Mouse (Mus musculus): ENCODE data around the gene Iqcg. TPM values are rescaled to one million over a fixed set of nuclear protein-coding genes. Genes with fewer than 3 reads are reported as not detected.

Iqcg gene
- polyA plus RNA-seq (2021; fragmentation: Nextera tagmentation): 2.0 and 3.2 TPM in 2 replicates
- long read RNA-seq, experiment 1, full-length matches to known transcripts: 8 of 11 reads
- long read RNA-seq, experiment 1, partial matches to known transcripts: 0 of 11 reads
- long read RNA-seq, experiment 1, other reads (novel, unspliced or antisense): 3 of 11 reads
- long read RNA-seq, experiment 2, full-length matches to known transcripts: 2 of 7 reads
- long read RNA-seq, experiment 2, partial matches to known transcripts: 2 of 7 reads
- long read RNA-seq, experiment 2, other reads (novel, unspliced or antisense): 3 of 7 reads

GRCm38 (mm10) chr16:33056095-33056785 is at the start of gene Iqcg, which contains the start of gene Rpl35a:
TSS of gene Iqcg (minus strand) at chr16:33056218.
TSS of gene Rpl35a (plus strand) at chr16:33056453.

GRCm38 (mm10) chr16:33062024-33062681 is 6.1 kb upstream of the Iqcg start, which contains the start of gene Lmln:
TSS of gene Lmln (plus strand) at chr16:33062521.

Other genes starting within 250 kb of the Iqcg start
- not detected in 2 replicates for gene Smbd1, start 245.7 kb downstream of the Iqcg start, polyA plus RNA-seq (2021; fragmentation: Nextera tagmentation)
- 90.5 and 123 TPM in 2 replicates for gene Fyttd1, start 178.7 kb downstream of the Iqcg start, polyA plus RNA-seq (2021; fragmentation: Nextera tagmentation)
- gene Rubcn, start 178.5 kb downstream of the Iqcg start, polyA plus RNA-seq (2021; fragmentation: Nextera tagmentation): 16.2 and 17.1 TPM in 2 replicates
- gene Lrch3, start 142.1 kb downstream of the Iqcg start, polyA plus RNA-seq (2021; fragmentation: Nextera tagmentation): 5.4 and 7.5 TPM in 2 replicates
- 2,472 and 2,685 TPM in 2 replicates for gene Rpl35a, start 235 bp upstream of the Iqcg start, polyA plus RNA-seq (2021; fragmentation: Nextera tagmentation)
- gene Lmln, start 6.3 kb upstream of the Iqcg start, polyA plus RNA-seq (2021; fragmentation: Nextera tagmentation): 2.5 and 2.6 TPM in 2 replicates
- 4.4 and 4.5 TPM in 2 replicates for gene Osbpl11, start 128.9 kb upstream of the Iqcg start, polyA plus RNA-seq (2021; fragmentation: Nextera tagmentation)
- 27.6 and 34.8 TPM in 2 replicates for gene Snx4, start 195.2 kb upstream of the Iqcg start, polyA plus RNA-seq (2021; fragmentation: Nextera tagmentation)